Mouse (Mus musculus) cerebellum, adult 9-10 months (tissue): ENCODE results near the gene Dcaf1.

ENCODE experiments used
- DNase-seq: peaks from one replicate; pipeline ENCODE4 v3.0.0; 2022

Dcaf1 gene

DNA sequence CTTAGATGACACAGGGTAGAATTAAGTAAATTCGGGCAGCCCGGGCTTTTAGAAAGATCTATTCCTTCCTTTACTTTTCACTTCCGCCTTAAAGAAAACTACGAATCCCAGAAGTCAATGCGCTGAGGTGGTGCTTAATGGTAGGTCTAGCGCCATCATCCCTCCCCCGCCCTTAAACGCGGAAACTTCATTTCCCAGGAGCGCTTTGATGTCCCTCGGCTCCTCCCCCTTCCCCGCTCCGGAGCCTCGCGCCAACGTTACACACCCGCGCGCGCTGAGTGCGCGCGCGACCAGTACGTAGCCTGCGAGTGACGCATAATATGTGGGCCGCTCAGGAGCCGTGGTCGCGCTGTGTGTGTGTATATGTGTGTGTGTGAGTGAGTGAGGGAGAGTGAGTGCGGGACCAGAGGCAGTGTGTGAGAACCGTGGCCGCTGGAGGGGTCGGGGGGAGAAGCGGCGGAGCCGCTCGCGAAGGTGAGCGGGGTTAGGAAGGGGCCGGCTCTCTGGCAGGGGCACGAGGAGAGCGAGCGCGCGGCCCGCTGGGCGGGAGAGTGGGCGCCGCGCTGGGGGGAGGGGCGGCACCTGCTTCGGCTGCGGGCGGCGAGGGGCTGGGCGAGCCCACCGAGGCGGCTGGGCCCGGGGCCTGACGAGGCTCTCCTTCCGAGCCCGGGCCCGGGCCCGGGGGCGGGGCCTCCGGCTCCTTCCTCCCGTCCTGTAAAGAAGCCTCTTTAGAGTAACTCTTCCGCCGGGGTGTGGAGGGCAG lies at the start of gene Dcaf1:
Gene Dcaf1, plus strand, starts transcription at position 257 of the 763 bp plus-strand sequence.
- peak; percentile 97 for DNase-seq

DNA sequence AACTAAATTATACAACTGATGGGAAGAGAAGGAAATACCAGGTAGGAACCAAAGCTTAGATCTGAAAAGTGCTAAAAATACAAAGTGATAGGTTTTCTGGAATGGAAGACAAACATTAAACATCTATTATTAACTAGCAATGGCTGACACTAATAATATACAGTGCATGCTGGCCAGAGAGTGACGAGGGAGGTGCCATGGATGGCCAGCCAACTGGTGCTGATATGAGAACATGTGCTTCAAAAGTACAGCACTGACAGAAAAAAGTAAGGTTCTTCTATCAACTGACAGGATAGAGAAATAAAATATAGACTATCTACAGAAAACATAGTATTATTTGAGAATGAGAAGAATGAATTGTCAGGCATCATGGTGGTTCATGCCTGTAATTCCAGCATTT lies 45.6 kb upstream of the Dcaf1 start:
- no peak for DNase-seq

DNA sequence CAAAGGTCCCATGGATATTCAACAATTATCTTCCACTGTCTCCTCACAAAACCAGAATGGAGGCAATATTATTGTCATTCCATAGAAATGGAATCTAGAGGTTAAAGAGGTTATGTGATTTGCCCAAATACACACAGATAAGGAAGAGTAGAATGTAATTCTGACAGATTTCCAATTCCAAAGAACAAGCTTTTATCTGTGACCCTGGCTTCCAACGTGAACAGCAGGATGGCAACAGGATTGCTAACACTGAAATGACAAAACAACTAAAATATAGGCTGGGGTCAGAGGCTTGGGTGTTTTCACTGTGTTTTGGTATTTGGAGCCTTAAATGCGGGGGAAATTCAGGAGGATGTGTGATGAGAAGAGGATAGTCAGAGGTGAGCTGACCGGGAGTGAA lies 44.3 kb upstream of the Dcaf1 start:
- no peak for DNase-seq

DNA sequence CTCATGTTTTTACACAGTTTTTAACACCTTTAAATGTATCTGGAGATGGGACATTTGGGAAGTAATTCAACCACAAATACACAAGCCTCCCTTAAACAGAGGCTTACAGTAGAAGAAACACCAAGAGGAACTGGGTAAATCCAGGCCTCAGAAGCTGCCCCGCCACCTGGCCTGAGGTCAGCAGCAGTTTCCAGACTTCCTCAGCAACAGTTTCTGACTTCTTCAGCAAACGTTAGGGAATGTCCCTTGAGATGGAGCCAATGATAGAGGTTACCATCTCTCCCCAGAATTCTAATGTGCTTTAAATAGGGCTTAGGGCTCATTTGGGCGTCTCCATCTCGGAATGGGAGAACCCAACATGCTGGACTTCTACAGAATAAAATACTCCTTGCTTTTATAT lies 43.4 kb upstream of the Dcaf1 start:
- no peak for DNase-seq

DNA sequence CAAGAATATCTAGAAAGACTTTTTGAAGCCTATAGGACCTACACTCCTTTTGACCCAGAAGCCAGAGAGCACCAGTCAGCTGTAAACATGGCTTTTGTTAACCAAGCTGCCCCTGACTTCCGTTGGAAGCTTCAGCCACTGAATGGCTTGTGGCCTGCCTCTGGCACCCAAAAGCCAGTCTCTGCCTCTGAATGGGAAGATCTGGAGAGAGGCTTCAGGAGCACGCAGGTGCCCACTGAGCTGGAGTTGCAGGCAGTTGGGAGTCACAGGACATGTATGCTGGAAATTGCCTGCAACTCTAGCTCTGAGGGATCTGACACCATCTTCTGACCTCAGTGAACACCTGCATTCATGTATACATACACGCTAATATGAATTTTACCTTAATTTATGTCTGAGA lies 41.6 kb upstream of the Dcaf1 start:
- DNase-seq = no peak

DNA sequence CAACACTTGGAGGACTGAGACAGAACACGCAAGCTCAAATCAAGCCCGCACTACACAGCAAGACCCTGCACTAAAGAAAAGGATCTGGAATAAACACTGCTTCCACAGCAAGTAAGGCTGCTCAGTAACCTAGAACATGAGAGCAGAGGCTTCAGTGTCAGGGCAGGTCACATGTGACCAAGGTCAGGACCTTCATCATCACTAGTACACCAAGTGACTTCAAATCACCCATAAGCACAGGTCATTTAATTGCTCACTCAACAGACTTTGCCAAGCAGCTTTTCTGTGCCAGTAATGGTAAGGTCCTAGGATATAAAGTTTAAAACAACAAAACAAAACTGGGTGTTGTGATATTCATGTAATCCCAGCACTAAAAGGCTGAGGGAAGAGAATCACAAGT lies 38.1 kb upstream of the Dcaf1 start:
- no peak for DNase-seq

DNA sequence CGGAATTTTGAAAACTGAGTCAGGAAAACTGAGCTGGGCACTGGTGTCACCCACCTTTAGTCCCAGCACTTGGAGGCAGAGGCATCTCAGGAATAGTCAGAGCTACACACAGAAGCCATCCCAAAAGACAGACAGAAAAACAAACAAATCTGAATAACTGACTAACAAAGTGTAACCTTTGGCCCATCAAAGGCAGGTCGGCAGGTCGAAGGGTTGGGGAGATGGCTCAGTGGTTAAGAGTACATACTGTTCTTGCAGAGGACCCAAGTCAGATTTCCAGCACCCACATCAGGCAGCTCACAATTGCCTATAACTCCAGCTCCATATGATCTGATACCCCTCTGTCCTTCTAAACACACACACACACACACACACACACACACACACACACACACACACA lies 36.5 kb upstream of the Dcaf1 start:
- no peak for DNase-seq

DNA sequence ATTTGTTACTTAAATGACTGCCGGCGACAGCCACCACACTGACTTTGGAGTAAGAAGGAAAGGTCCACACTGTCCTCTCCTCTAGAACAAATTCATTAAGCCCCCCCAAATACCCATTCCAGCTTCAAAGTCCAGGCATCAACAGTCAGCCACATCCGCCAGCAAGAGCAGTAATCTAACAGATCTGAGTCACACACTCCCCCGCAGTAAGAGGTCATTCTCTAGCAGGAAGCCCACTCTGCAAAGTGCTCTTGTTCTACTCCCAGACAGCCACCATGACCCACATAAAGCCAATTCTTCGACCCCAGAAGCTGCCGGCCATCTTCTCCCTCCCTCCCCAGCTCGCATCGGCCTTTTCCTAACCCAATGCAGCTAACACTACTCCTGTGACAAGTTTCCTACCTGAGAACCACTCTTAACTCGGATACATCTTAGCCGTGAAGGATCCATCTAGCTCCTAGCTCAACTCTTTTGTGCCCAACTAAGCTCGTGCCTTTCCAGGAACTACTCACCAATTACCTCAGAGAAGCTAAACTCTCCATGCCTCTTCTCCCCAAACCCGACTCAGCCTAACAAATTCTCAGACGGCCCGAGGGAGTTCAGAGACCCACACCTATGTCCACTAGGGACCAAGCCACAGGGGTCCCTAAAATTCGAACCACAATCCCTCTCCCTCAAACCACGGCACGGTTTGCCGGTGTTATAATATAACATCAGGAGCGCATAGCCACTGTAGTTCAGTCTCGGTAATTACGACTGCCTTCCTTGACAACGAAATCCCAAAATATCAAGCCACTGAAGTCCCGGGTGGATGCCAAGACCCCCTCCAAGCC lies 33.5 kb upstream of the Dcaf1 start:
- peak; percentile 32 for DNase-seq

DNA sequence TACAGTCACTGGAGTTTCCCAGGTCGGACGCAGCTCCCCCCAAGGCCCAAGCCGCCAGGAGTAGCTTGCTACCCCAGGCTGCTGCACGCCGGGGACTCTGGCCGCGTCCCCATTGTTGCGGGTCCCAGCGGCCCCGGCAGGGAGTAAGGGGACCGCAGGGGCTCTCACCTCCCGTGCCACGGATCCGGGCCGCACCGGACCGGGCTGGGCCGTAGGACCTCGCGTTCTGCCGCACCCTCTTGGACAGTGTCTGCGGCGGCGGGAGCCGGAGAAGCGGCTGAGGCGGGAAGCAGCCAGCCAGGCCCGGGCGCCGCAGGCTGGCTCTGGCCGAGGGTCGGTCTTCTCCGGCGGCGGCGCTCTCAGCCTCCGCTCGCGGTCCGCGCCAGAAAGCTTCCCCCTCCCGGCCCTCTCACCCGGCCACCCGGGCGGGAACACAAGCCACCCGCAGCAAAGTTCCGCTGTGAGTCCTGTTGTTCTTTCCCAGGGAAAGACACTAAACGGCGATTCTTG lies 32.8 kb upstream of the Dcaf1 start, which contains the start of gene Rad54l2:
Gene Rad54l2, minus strand, starts transcription at position 383 of the 510 bp plus-strand sequence.
- DNase-seq = peak; percentile 85

DNA sequence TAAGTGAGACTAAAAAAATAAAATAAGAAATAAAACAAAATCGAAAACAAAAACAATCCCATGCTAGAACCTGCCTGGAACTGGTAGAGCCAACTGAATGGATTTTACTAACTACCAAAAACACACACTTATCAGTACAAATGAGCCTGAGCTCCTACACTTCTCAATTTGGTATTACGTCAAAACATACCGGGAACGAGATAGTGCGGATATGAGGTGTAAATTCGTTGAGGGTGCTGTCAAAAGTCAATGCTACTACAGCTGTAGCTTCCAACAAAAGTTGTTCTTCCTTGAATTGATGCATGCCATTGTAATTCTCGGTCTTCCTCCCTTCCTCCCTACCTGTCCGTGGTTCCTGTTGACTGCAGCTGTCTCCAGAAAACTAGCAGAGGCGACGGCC lies 32.3 kb upstream of the Dcaf1 start:
- no peak for DNase-seq

DNA sequence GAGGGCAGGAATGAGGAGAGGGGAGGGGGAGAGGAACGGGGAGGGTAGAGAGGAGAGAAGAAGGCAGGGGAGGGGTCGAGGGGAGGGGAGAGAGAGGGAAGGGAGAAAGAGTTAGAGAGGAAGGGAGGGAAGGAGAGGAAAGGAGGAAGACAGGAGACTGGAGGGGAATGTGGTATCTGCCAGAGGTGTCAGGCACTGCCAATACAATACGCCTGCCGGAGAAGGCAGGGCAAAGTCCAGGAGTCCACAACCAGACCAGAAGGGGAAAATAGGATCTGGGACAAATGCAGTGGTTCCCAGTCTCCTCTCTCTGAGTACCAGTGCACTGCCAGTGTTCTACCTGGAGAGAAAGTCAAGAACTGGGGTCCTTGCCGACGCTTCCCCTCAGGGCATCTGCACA lies 30.8 kb upstream of the Dcaf1 start:
- DNase-seq = no peak

DNA sequence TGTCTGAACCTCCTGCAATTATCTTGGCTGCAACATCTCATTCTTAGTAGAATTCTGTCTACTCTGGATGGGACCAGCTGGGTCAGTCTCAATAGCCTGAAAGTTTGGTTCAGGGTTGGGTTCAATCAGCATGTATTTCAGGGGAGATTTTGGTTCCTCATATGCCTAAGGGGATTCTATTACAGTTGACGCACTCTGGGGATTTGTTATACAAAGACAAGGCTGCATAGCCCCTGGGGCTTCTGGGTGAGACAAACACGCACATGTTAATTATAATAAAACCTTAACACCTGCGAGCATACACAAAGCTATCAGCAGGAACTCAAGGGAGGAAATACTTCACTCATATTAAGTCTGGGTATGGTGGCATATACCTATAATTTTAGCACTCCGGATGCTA lies 15.2 kb upstream of the Dcaf1 start:
- DNase-seq = no peak

DNA sequence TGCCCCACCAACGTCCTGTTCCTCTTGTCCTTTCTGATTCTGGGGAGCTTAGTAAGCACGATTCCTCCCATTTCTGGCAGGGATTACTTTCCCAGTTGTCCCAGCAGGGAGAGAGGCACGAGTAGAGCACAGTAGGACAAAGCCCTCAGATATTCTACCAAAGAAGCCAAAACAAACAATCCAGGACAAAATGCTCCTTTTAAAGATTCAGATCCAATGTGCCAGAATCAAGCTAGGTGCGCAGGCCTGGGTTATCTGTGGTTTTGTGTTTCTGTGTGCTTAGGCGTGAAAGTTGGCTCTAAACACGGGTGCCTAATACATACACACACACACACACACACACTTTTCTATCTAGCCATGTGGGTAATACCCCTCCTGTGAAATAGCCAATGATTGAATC lies 3.5 kb upstream of the Dcaf1 start:
- DNase-seq = no peak

DNA sequence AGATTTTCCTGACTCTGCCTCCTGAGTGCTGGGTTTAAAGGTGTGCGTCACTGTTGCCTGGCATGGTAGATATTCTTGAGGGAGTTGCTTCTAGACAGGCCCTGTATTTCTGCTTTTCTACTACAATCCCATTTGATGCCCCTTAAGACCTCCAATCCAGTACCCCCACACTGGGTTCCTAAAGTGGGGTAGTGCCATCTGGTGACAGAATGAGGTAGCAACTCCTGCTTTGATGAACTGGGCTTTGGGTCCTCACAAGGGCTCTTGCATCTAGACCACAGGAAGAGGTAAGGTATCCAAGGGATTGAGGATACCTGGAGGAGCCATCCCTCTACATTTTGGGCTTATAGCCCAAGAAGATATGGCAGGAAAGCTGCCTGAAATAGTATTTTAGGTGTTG lies 2.5 kb upstream of the Dcaf1 start:
- DNase-seq = peak; percentile 31

DNA sequence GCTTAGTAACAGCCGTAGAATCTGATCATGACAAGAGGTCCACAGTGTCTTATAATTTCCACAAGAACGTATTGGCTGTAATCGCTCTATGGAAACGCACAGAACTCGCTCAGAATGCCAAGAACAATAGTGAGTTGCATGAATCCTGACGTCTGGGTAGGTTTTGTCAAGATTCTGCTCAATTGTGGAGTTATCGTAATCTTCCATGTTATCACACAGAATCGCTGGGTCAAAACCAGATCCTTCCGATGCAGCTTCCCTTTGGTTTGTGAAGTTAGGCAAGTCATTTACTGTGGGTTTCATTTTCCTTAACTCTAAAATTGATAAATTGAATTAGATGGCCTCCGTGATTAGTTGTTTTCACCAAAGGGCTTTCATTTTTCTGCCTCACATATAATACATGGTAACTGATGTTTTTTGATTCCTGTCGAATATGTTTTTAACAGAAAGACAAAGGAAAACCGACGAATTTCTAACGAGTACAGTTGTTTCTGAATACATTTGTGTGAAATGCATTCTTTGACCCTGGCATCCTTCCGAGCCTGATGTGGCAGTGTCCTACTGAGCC lies 540 bp upstream of the Dcaf1 start:
- no peak for DNase-seq

DNA sequence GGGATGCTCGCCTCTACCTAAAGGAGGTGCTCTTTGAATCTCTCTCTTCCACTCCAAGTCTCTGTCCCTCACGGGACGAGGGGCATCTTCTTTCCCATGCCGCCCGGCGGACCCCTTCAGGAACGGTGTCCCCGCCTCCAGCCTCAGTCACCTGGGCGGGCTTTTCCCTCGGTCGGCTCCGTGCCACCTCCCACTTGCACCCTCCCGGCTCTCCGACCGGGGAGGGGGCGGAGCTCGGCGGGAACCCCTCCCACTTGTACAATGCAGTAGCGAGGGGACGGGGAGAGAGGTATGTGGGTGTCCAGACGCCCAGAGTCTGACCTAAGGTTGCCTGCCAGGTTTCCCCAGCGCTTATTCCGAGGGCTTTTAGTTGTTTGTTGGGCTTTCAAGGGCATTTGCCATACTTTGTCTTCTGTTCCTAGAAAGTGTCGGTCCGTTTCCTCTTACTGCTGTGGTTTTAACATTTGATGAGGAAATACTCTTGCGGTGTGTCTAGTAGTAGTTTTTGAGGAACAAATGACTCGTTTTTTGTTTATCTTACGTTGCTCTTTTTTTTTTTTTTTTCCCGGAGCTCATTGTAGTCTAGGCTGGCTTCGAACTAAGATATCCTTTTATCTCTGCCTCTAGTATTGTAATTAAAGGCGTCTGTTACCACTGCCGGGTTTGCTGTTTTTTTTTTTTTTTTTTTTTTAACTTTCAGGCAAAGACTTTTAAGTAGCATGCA lies 869 bp downstream of the Dcaf1 start:
- peak; percentile 77 for DNase-seq

DNA sequence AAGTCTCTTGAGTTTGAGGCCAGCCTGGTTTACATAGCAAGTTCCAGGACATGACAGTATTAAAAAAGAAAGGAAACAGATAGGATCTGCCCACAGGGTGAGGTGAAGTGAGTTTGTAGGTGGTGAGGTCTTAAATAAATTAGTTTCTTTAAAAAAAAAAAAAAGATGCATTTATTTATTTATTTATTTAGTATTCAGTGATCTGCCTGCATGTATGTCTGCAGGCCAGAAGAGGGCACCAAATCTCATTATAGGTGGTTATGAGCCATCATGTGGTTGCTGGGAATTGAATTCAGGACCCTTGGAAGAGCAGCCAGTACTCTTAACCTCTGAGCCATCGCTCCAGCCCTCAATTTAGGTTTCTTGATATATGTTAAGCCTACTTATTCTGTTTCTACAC lies 18.9 kb downstream of the Dcaf1 start:
- DNase-seq = no peak

DNA sequence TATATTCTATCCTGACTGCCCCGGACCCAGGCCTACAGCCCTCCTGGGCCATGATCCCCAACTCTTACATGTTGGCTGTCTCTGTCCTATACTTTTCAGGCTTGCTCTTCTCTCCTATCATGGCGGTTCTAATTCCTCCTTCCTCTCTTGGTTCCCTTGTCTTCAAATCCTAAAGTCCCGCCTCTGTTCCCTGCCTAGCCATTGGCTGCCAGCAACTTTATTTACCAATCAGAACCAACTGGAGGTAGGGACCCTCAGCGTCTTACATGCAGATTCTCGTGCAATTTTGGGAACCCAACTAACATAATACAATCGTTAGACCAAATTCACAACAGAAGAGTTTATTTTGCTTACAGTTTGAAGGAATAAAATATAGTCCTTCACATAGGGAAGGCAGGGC lies 21.1 kb downstream of the Dcaf1 start:
- no peak for DNase-seq

DNA sequence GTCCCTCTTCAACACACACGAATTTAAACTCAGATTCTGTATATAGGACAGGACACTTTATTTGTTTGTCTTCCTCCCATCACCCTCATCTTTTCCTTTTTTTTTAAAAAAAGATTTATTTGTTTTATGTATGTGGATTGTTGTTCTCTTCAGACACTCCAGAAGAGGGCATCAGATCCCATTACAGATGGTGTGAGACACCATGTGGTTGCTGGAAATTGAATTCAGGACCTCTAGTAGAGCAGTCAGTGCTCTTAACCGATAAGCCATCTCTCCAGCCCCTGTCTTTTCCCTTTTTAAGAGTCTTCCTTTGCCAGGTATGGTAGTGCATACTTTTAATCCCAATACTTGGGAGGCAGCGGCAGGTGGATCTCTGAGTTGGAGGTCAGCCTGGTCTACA lies 35.0 kb downstream of the Dcaf1 start:
- DNase-seq = no peak

DNA sequence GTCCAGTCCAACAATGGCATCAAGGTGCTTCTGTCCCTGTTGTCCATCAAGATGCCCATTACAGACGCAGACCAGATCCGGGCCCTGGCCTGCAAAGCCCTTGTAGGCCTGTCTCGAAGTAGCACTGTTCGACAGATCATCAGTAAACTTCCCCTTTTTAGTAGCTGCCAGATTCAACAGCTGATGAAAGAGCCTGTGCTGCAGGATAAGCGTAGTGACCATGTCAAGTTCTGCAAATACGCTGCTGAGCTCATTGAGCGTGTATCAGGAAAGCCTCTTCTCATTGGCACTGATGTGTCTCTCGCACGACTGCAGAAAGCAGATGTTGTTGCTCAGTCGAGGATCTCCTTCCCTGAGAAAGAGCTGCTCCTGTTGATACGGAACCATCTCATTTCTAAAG lies 36.4 kb downstream of the Dcaf1 start:
- no peak for DNase-seq

DNA sequence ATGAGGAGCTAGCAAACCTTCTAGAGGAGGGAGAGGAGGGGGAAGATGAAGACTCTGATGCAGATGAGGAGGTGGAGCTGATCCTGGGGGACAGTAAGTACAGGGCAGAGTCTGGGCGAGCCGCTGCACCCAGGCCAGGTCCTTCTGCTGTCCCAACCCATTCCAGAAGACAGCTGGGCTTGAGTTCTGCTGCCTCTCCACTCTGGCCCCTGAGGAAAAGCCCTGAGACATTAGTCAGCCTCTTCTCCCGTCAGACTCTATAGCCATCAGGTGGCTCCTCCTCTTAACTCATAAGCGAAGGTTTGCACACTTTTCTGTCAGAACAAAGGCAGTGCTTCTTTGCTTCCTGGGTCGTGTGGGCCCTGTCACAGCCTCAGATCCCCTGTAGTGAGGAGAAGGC lies 52.5 kb downstream of the Dcaf1 start:
- DNase-seq = no peak

DNA sequence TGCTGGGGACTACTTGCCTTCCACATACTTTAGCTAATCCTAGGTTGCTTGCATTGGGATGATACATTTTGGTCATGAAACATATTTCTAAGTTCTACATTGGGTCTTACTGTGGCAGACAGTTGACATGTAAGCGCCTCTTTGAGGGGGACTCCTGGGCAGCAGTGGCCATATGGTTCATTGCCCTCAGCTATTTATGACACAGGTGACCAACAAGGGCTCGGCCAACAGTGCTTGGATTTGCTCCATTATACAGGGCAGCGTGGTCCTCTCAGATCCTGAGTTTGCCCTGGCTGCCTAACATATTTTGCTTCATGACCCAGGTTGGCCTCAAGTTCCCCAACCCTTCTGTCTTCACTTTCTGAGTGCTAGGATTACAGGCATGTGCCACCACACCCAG lies 55.0 kb downstream of the Dcaf1 start:
- DNase-seq = no peak

DNA sequence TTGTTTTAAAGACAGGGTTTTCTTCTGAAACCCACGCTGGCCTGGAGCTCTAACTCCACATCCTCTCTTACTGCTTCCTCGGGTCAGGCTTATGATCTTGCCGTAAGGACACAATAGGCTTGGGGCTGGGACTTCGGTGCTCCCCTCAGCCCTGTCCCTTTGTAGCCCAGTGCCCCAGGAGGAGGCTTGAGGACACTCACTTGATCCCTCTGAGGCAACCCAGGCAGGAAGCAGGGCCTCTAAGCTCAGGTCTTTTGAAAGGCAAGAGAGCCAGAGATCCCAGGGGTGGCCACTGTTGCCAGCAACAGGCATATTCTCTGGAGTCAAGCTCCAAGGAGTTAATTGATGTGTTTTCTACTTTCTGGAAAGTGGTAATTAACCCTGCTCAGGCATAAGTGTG lies 57.8 kb downstream of the Dcaf1 start:
- no peak for DNase-seq
